ENCODE assay signal across 9 mouse cellular contexts in genomic region chr2:119336470-119336869, GRCm38 (mm10). TPM values are rescaled to one million over a fixed set of nuclear protein-coding genes. Genes with fewer than 3 reads are reported as not detected.
DNase-seq lines count a peak whose midpoint lies in the region; ATAC-seq and TF ChIP-seq lines count a peak whose summit lies in the region.
"Had no signal": no experiment of that assay in that cellular context is flagged by ENCODE, and none has a peak within 500 bp of the region (broad histone marks: within the 10 kb centered on the region; RNA-seq: fewer than 3 reads in every experiment).

No protein-coding gene starts in this region.

- no peak for DNase-seq in lung, embryonic 14.5 days
- no peak for DNase-seq in lung, adult 2 months
- DNase-seq in heart, adult 18-20 months: peak; percentile 60 to 81
- no peak for DNase-seq in embryo, embryonic 10.5 days (ENCODE audit: low spot score)
- DNase-seq: cerebellum, adult 11-12 months had no signal

- H3K36me3 ChIP-seq in lung, embryonic 14.5 days (ENCODE audit: insufficient read depth): 0 out of 2 replicates have a peak, but pooled peaks cover 4% of the 10 kb centered on the region
- H3K36me3 ChIP-seq in heart, embryonic 16.5 days (ENCODE audit: control insufficient read depth, insufficient read depth): no peaks in the 10 kb centered on the region
- no peaks in the 10 kb centered on the region for H3K36me3 ChIP-seq in forebrain, embryonic 12.5 days (replicated peaks)
- H3K36me3 ChIP-seq: forebrain, embryonic 10.5 days had no signal

- no peak for ATAC-seq in lung, embryonic 14.5 days (ENCODE audit: insufficient read depth)
- ATAC-seq in heart, embryonic 16.5 days (replicated peaks; ENCODE audit: extremely low read depth, insufficient read depth, low FRiP score): peak; percentile 50
- 0 out of 2 replicates have a peak, but pooled peaks have one; percentile 17 for ATAC-seq in megakaryocyte progenitor cell, adult 5-6 weeks (replicated peaks; ENCODE audit: poor library complexity)
- ATAC-seq in forebrain, embryonic 12.5 days (ENCODE audit: low FRiP score): no peak

- no peak for TF ChIP-seq CTCF in lung, embryonic 14.5 days (IDR thresholded peaks at IDR 0.05; ENCODE audit: low read depth)
- TF ChIP-seq CTCF in lung, adult 2 months (IDR thresholded peaks at IDR 0.05; ENCODE audit: insufficient read depth, low read length): no peak

- no peak for TF ChIP-seq POLR2A in lung, adult 2 months (IDR thresholded peaks at IDR 0.05; ENCODE audit: borderline replicate concordance, extremely low read depth, low read depth, low read length)

- H3K4me1 ChIP-seq in lung, embryonic 14.5 days (ENCODE audit: insufficient read depth): no peaks in the 10 kb centered on the region
- peaks cover 6% of the 10 kb centered on the region for H3K4me1 ChIP-seq in lung, adult 2 months (ENCODE audit: control insufficient read depth, insufficient read depth, low read length)
- peaks cover 12% of the 10 kb centered on the region for H3K4me1 ChIP-seq in heart, embryonic 16.5 days (ENCODE audit: control insufficient read depth, insufficient read depth, low read length)
- peaks cover 9% of the 10 kb centered on the region for H3K4me1 ChIP-seq in forebrain, embryonic 12.5 days

- H3K9ac ChIP-seq in lung, embryonic 14.5 days: no peak overlapping the region
- H3K9ac ChIP-seq in heart, embryonic 16.5 days (ENCODE audit: low read length): 0 out of 2 replicates have a peak overlapping the region, but pooled peaks have one; percentile 9
- H3K9ac ChIP-seq in forebrain, embryonic 12.5 days: no peak overlapping the region

- 0 out of 2 replicates have a peak overlapping the region, but pooled peaks have one; percentile 48 for H3K27ac ChIP-seq in lung, embryonic 14.5 days (ENCODE audit: low read depth)
- H3K27ac ChIP-seq in heart, embryonic 16.5 days (ENCODE audit: low read length): peak overlapping the region; percentile 81
- H3K27ac ChIP-seq in forebrain, embryonic 12.5 days: no peak overlapping the region

- H3K9me3 ChIP-seq in lung, embryonic 14.5 days (ENCODE audit: low read depth, low read length): no peaks in the 10 kb centered on the region
- no peaks in the 10 kb centered on the region for H3K9me3 ChIP-seq in heart, embryonic 16.5 days (replicated peaks; ENCODE audit: control insufficient read depth, low read length)
- H3K9me3 ChIP-seq in forebrain, embryonic 12.5 days: no peaks in the 10 kb centered on the region
- H3K9me3 ChIP-seq: forebrain, embryonic 10.5 days had no signal

- 52% methylated on average over 10 of the region's 10 CpGs for WGBS in lung, embryonic 14.5 days
- WGBS in lung, adult 2 months: 53% methylated on average over 10 of the region's 10 CpGs
- WGBS in heart, embryonic 16.5 days: 55% methylated on average over 10 of the region's 10 CpGs
- 78% methylated on average over 10 of the region's 10 CpGs for WGBS in forebrain, embryonic 12.5 days

- H3K4me3 ChIP-seq in lung, embryonic 14.5 days (ENCODE audit: low read depth, low read length): no peak overlapping the region
- no peak overlapping the region for H3K4me3 ChIP-seq in lung, adult 2 months (replicated peaks; ENCODE audit: extremely low read depth, low read depth, low read length)
- H3K4me3 ChIP-seq in heart, embryonic 16.5 days (ENCODE audit: low read length): no peak overlapping the region
- H3K4me3 ChIP-seq in forebrain, embryonic 12.5 days (replicated peaks): no peak overlapping the region

- no peaks in the 10 kb centered on the region for H3K27me3 ChIP-seq in lung, embryonic 14.5 days (ENCODE audit: insufficient read depth, low read length)
- H3K27me3 ChIP-seq in heart, embryonic 16.5 days (ENCODE audit: control insufficient read depth, insufficient read depth, low read length): peaks cover 9% of the 10 kb centered on the region
- H3K27me3 ChIP-seq in forebrain, embryonic 12.5 days: peaks cover 48% of the 10 kb centered on the region

- no peak overlapping the region; the same call in 1 of the 2 replicates for H3K4me2 ChIP-seq in lung, embryonic 14.5 days
- H3K4me2 ChIP-seq in heart, embryonic 16.5 days (ENCODE audit: low read depth, low read length): peak overlapping the region; percentile 24; the same call in 1 of the 2 replicates
- H3K4me2 ChIP-seq in forebrain, embryonic 12.5 days: no peak overlapping the region

RNA-seq across cellular contexts. Expression of gene Dll4, which starts 10.9 kb away (rescaled TPM):
- 8.1 and 10.0 TPM in 2 replicates for polyA plus RNA-seq in lung, embryonic 14.5 days (2014; fragmentation: Nextera tagmentation; extraction: Ambion mirVana)
- polyA plus RNA-seq in lung, adult 2 months (2012; rRNA removed): 114 TPM in 2 replicates
- 10 to 100 TPM; 13.3 to 19.6 TPM for total RNA-seq in heart, adult 18-20 months (2021)
- polyA plus RNA-seq in heart, embryonic 16.5 days (2015; fragmentation: Nextera tagmentation; extraction: Ambion mirVana): 14.1 TPM in 2 replicates
- 0.05 TPM in 1 of 2 replicates, not detected in the other for total RNA-seq in megakaryocyte progenitor cell, adult 5-6 weeks (2015)
- total RNA-seq in megakaryocyte progenitor cell, adult 5-6 weeks (2017): not detected in 2 replicates
- 3.5 and 3.8 TPM in 2 replicates for polyA plus RNA-seq in forebrain, embryonic 12.5 days (2016; fragmentation: Nextera tagmentation; extraction: Ambion mirVana)

RNA-seq across cellular contexts. Expression of gene Chac1, which starts 14.6 kb away (rescaled TPM):
- 0.64 and 0.70 TPM in 2 replicates for polyA plus RNA-seq in lung, embryonic 14.5 days (2014; fragmentation: Nextera tagmentation; extraction: Ambion mirVana)
- polyA plus RNA-seq in lung, adult 2 months (2012; rRNA removed): 9.2 and 10.7 TPM in 2 replicates
- total RNA-seq in heart, adult 18-20 months (2021): 1 to 10 TPM; 4.0 to 7.0 TPM
- 0.42 and 0.50 TPM in 2 replicates for polyA plus RNA-seq in heart, embryonic 16.5 days (2015; fragmentation: Nextera tagmentation; extraction: Ambion mirVana)
- total RNA-seq in megakaryocyte progenitor cell, adult 5-6 weeks (2015): 0.34 and 0.57 TPM in 2 replicates
- total RNA-seq in megakaryocyte progenitor cell, adult 5-6 weeks (2017): 0.71 and 1.3 TPM in 2 replicates
- polyA plus RNA-seq in forebrain, embryonic 12.5 days (2016; fragmentation: Nextera tagmentation; extraction: Ambion mirVana): 2.4 and 2.7 TPM in 2 replicates

RNA-seq across cellular contexts. Expression of gene Vps18, which starts 47.9 kb away (rescaled TPM):
- polyA plus RNA-seq in lung, embryonic 14.5 days (2014; fragmentation: Nextera tagmentation; extraction: Ambion mirVana): 15.9 and 17.5 TPM in 2 replicates
- polyA plus RNA-seq in lung, adult 2 months (2012; rRNA removed): 24.1 and 25.9 TPM in 2 replicates
- 10 to 100 TPM; 13.2 to 13.5 TPM for total RNA-seq in heart, adult 18-20 months (2021)
- 13.3 and 13.6 TPM in 2 replicates for polyA plus RNA-seq in heart, embryonic 16.5 days (2015; fragmentation: Nextera tagmentation; extraction: Ambion mirVana)
- total RNA-seq in megakaryocyte progenitor cell, adult 5-6 weeks (2015): 7.2 and 7.6 TPM in 2 replicates
- total RNA-seq in megakaryocyte progenitor cell, adult 5-6 weeks (2017): 18.8 and 20.0 TPM in 2 replicates
- polyA plus RNA-seq in forebrain, embryonic 12.5 days (2016; fragmentation: Nextera tagmentation; extraction: Ambion mirVana): 25.5 and 27.4 TPM in 2 replicates

Comparison
In these comparisons a context has a peak if more than half of its experiments do, and no peak if none do; other contexts are left out.
1. ATAC-seq: peak in heart, embryonic 16.5 days (single experiment) and megakaryocyte progenitor cell, adult 5-6 weeks (single experiment); none in lung, embryonic 14.5 days (single experiment) and forebrain, embryonic 12.5 days (single experiment).
2. DNase-seq: peak in heart, adult 18-20 months (2 of 2); none in lung, embryonic 14.5 days (single experiment), lung, adult 2 months (single experiment) and embryo, embryonic 10.5 days (single experiment).